Mouse (Mus musculus) cerebellum, postnatal 4 days (tissue): ENCODE results near the gene Gja6.

Source experiments
- DNase-seq, 2 experiments: peaks; one replicate each; pipeline ENCODE4 v3.0.0; 2022; ENCODE audit warnings: low spot score in 2 of 2, mixed read lengths in 1 of 2

Gene Gja6

DNA sequence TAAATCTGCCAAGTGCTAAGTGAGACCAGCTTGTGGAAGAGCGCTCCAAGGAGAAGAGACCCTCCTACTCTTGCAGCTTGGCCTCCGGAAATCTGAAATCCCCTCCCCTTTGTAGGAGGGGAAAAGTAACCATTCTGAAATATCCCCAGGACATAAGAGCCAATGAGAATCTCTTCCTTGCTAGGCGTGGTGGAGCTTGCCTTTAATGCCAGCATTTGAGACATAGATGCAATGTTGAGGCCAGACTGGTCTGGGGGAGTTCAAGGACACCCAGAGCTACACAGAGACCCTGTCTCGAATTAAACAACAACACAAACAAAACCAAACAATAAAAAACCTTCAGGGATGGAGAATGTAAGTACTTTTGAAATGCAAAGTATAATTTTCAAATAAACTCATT lies at the start of gene Gja6:
Gene Gja6, minus strand, starts transcription at position 101 of the 400 bp plus-strand sequence.
- no peak for DNase-seq

DNA sequence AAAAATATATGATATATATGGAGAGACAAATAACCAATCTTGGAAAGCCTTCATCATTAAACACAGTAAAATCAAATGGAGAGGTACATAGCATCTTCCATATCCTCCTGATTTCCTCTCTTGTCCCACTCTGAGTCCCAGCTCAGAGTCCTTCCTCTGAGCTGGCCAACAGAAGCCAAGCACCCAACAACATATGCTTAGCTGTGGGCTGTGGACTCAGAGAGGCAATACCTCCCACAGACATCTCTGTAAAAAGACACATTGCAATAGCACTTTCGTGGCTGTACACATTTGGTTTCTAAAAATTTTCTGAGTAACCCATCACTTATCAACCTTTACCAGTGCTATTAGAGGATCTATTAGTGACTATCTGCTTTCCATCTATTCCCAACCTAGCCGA lies 42.7 kb upstream of the Gja6 start:
- no peak for DNase-seq

- no peak for DNase-seq
Observed at GRCm38 (mm10) chrX:160944722-160945121, 37.9 kb upstream of the Gja6 start.

DNA sequence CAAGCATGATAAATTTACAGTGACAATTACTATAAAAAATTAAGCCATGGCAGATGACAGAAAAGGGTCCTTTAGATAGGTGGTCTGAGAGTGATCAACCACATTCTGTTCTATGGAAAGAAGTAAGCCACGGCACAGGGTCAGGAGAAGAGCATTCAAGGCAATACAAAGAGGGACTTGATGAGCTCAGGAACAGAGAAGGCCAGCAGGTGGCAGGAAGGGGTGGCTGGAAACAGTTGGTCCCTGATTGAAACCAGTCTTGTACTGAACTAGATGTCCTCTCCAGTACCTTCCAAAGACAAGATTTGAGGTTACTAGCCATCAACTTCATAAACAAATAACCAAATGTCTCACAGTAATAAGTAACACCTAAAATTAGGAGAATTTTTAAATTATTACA lies 28.7 kb upstream of the Gja6 start:
- no peak for DNase-seq

- DNase-seq: no peak
Observed at GRCm38 (mm10) chrX:160930656-160931055, 23.8 kb upstream of the Gja6 start.

DNA sequence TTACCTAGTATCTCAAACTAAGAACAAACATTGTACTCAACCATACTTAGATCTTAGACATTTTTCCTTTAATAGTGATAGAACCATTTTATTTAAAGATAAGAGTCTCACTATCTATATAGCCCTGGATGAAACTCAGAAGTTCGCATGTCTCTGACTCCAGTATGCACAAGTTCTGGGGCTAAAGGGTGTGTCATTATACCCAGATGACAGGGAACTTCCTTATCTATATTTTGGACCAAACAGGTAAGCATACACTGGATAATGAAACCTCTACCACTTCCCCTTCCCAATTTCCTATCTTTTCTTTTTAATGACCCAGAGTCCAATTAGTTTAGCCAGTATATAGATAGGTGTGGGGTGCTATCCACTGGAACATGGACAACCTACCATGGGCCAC lies 22.0 kb upstream of the Gja6 start:
- DNase-seq: no peak

DNA sequence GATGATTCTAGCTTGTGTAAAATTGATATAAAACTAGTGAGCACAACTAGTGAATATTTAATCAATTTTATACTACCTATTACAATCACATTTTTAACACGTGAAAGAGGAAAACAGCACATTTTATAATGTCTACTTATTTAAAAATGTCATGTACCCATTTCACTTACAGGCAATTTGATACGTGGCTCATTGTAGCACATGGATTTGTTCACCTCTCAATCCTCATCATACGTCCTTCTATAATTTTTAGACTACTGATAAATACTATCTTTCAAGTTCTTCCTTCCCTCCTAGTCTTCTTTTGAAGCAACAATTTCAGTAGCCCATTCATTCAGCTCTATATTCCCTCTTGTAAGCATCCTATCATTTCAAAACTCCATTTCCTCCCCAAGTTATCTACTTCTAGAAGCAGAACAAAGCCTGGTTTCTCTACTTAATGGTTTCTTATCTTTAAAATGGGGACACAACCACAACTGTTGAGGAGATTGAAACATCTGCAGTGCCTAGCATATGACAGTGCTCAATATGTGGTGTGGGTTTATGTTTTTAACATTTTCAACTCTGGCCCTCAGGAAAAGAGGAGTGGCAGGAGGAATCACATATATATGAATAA lies 12.3 kb upstream of the Gja6 start:
- no peak for DNase-seq

DNA sequence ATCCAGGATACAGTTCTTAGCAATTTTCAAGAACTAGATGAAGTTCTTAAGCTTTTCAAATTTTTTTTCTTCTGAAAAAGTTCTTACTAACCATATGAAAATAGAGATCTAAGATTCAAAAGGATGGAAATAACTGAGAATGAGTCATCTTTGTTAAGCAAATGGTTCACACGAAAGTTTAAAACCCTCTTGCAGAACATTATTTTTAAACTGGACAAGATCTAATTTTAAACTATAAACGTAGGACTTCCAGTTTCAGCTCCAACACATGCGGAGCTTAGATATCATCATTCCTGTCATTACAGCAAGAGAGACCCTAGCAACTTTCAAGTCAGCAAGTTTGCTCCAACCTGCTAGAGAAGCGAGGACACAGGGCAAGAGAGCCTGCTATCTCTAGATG lies 375 bp downstream of the Gja6 start:
- DNase-seq: no peak

GRCm38 (mm10) chrX:160905913-160906312 lies 939 bp downstream of the Gja6 start:
- no peak for DNase-seq

DNA sequence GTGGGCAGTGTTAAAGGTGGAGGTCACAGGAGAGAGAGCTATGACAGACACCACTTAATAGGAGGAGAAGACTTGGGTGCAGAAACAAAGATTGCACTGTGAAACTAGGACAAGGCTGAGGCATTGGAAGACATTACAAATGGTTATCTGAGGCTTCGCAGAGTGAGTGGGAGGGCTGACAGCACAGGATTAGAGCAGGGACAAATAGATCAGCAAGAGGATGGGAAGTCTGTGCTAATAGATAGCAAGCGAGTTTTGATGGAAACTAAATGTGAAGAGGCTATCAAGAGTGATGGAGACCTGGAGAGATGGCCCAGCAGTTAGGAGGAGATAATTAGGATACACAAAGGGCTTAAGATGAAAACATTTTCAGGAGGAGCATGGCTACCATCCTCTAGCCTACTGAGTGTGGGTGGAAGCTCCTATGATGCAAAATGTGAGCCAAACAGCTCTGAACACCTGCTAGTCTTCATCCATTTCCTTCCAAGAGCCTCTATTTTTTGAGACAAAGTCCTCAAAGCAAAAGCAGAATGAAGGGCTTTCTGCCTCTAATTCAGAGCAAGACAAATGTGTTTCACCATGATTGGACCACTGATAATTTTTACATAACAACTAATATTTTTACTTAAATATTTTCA lies 1.7 kb downstream of the Gja6 start:
- DNase-seq: no peak

- no peak for DNase-seq
Observed at GRCm38 (mm10) chrX:160901118-160901517, 5.7 kb downstream of the Gja6 start.

DNA sequence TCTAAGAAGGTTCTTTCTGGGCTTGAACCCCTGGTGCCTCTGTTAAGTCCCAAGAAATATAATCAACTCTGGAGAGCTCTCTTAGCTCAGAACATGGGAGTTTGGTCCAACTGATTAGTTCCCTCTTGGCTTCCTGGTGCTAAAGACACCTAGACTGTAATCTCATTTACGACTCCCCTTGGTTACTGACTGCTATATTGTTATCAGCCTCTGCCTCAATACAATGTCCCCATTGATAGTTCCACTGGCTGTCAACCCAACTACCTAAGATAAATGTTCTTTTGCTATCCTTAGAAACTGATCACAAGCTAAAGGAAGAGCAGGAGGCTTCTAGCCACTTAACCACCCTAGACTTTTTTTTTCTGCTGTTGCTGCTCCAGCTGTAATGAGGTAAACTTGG lies 14.8 kb downstream of the Gja6 start:
- no peak for DNase-seq

DNA sequence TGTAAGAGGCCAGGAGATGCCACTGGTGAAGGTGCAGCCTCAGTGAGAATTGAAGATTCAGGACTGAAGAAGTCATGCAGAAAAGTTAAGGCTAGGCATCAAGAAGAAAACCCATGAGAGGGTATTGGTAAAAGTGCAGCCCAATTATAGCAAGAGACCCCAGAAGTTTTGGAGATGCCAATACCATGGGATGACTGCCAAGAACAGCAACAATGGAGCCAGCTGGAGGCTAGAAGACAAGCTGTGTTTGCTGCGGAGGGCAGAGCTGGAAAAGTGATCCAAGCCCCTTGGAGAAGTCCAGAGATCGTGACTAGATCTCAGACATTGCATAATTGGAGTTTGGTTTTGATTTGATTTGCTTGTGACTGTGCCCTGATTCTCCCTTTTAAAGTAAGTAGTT lies 20.6 kb downstream of the Gja6 start:
- DNase-seq: no peak

GRCm38 (mm10) chrX:160866576-160866975 lies 40.3 kb downstream of the Gja6 start:
- DNase-seq: no peak

GRCm38 (mm10) chrX:160865022-160865421 lies 41.8 kb downstream of the Gja6 start:
- no peak for DNase-seq

GRCm38 (mm10) chrX:160863689-160864383 lies 43.0 kb downstream of the Gja6 start:
- DNase-seq: no peak
